Mouse (Mus musculus) spleen, postnatal 4 days (tissue): ENCODE data around the gene Cdan1.
"Not testable (repeated sequence)": the region's sequence is repeated elsewhere in the genome, so short reads cannot be mapped to it uniquely, and the experiment has no call there.

Source experiments
- DNase-seq, 2 experiments: peaks; one replicate each; pipeline ENCODE4 v3.0.0; 2022; ENCODE audit warnings: low spot score in 2 of 2

Cdan1 gene

DNA sequence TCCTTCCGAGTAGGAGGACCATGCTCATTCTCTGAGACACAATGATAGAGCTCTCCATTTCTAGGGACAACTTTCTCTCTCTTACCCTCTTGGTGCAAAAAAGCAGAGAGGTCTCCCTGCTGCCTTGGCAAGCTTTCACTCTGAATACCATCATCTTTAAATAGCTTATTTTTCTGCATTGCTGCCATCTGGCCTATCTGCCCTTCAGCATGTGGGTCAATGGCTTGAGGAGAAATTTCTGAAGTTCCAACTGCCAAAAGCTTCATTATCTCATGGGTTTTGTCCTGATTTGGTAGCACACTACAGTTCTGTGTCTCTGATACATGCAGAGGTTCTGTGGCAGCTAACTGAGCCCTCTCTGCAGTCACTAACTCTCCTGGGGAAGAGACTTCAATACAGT is 104.4 kb downstream of the Cdan1 start:
- no peak for DNase-seq

DNA sequence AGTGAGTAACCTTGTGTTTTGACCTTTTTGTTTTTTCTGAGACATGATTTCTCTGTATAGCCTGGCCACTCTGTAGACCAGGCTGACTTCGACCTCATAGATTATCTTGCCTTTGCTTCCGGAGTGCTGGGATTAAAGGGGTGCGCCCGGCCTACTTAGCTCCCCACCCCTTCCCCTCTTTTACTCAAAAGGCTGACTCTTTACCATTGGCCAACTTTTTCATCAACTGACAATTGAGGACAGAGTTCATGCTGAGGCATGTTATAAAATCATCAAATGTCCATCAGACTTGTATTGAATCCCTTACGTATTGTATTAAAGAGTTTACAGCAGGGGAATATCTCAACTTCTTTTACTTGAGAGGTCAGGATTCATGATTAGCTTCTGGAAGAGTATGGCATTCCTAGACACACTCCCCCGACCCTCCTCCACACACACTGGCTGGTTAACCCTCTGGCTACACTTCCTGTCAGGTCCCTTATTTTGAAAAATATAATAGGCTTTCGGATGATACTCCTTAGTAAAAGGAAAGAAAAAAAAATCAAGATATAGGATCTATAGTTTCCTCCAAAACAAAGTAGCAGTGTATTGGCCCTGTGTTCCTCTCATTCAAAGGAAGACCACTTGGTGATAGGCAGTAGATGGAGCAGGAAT is 117.9 kb downstream of the Cdan1 start:
- DNase-seq, result no peak

DNA sequence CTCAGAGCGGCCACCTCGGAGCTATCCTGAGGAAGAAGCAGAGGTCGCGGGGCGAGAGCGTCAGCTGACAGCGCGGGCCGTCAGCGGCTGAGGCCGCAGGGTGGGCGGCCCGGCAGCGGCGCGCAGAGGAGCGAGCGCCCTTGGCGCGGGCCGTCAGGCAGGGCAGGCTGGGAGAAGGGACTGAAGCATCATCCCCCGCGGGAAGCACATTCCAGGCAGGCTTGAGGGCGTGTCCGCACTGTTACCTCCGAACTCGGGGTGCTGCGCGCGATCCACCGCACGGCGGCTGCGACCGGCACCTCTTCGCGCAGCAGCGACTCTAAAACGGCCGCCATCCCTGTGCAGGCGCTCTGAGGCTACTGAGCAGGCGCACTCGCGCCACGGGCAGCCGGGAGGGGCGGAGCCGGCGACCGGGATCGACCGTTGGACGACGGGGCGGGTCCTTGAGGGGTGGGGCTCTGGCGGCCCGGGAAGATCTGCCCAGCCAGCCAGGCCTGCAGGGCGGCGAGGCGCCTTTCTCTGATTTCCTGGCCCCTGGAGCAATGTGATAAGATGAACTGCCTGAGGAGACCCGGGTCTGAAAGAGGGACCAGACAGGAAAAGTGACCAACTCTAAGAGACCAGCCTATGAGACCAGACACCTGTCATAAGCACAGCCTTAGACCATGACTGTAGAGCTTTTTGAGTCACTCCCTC is 118.6 kb downstream of the Cdan1 start:
- DNase-seq, result peak; percentile 97 to 98

DNA sequence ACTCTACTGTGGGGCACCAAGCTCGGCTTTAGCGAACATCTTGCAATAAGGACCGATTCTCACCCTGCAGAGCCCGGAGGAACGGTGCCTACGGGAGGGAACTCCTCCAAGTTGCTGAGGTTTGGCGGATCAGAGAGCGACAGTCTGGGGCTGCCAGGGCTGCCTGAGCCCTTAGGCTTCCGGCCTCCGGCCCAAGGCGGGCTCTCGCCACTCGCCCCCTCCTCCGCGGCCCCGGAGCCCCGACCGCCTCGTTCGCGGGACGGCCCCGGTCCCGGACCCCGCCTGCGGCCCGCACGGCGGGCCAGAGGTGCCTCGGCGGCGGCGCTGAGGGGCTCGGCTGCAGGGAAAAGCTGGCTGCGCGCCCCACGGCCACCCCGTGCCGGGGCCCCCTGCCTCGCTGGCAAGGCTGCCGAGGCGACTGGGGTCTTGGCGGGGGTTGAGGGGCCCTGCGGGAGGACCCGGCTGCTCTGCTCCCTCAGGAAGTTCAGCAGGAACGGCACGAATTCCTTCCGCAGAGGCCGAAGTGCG is 119.2 kb downstream of the Cdan1 start:
- peak; percentile 49 to 81 for DNase-seq

GRCm38 (mm10) chr2:120729775-120730585 is 119.9 kb downstream of the Cdan1 start:
- peak; percentile 49 to 79 for DNase-seq

GRCm38 (mm10) chr2:120724176-120724575 is 125.8 kb downstream of the Cdan1 start:
- DNase-seq, result no peak

GRCm38 (mm10) chr2:120723621-120724020 is 126.3 kb downstream of the Cdan1 start:
- no peak for DNase-seq

DNA sequence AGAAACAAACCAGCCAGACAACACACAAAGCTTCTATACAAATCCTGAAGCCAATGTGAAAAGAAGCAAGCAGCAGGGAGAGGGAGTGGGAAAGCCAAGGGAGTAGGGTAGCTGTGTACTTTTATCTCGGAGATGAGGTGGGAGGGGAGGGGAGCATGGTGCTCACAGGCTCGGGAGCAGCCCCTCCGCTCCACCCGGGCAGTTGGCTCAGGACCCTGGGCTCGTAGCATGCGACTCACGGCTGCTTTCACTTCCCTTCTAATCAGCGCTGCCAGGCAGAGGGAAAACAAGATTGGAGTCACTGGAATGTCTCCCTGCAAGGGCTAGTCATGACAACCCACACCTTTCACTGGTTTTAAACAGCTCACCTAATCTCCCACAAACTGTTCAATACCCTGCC is 127.4 kb downstream of the Cdan1 start:
- DNase-seq, result no peak

DNA sequence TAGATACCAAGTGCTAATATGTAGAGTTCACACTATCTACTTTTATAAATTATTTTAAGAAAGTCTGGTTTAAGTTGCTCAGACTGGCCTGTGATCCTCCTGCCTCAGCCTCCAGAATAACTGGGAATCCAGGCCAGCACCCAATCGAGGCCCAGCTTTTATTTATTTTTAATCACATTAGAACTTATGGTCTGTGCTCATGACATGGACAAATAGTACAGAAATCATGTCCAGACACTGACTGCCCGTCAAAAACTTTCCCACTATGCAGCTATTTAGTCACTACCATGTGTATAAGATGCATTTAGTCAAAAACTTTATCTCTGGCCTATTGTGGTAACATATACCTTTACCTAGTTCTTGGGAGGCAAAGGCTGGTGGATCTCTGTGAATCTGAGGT is 128.0 kb downstream of the Cdan1 start:
- no peak for DNase-seq

GRCm38 (mm10) chr2:120720821-120721220 is 129.1 kb downstream of the Cdan1 start:
- DNase-seq, result no peak

GRCm38 (mm10) chr2:120718496-120718895 is 131.4 kb downstream of the Cdan1 start:
- no peak for DNase-seq

DNA sequence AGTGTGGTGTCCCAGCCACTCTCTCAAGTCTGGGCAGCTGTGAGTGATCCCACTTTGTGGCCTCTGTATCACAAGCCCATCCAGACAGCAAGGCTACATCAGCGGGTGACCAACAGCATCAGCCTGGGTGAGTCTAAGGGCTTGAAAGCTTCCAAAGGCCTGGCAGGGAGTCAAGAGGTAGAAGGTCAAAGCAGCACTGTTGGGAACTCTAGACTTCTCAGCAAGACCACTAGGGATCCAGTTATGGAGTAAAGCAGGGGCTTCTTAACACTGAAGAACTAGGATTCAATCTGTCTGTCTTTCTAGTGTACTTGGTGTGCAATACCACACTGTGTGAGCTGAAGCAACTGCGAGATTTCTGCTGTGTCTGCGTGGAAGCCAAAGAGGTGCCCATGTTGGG is 136.5 kb downstream of the Cdan1 start:
- no peak for DNase-seq

GRCm38 (mm10) chr2:120710948-120711347 is 139.0 kb downstream of the Cdan1 start:
- no peak for DNase-seq

DNA sequence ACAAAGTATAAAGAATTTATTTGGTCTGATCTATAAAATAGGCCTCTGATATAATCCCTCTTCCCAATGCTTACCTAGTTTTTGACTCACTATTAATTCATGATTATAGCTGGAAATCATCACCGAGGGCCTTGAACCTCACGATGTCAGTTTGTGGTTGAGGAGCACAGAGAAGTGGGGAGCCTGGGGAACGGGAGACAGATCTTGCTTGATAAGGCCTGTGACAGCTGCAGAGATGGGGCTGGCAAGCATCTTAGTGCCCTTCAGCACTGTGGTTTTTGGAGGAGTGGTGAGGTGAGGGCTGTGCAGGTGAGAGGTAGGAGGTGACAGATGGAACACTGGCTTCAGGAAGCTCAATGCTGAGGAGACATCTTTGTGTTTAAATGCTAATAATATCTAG is 139.8 kb downstream of the Cdan1 start:
- no peak for DNase-seq

DNA sequence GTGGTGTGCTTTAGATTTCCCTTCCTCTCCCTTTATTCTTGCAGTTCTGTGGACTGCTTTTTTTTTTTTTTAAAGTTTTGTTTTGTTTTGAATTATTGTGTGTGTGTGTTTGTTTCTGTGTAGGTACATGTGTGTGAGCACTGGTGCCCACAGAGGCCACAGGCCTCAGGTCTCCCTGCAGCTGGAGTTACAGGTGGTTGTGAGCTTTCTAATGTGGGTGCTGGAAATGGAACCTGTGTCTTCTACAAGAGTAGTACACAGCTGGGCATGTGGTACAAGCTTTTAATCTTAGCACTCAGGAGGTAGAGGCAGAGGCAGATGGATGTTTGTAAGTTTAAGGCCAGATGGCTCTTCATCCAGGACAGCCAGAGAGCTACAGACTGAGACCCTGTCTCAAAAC is 142.9 kb downstream of the Cdan1 start:
- no peak for DNase-seq

- no peak for DNase-seq
Observed at GRCm38 (mm10) chr2:120702675-120703074, 147.3 kb downstream of the Cdan1 start.

- no peak for DNase-seq
Observed at GRCm38 (mm10) chr2:120700379-120700885, 149.5 kb downstream of the Cdan1 start.

DNA sequence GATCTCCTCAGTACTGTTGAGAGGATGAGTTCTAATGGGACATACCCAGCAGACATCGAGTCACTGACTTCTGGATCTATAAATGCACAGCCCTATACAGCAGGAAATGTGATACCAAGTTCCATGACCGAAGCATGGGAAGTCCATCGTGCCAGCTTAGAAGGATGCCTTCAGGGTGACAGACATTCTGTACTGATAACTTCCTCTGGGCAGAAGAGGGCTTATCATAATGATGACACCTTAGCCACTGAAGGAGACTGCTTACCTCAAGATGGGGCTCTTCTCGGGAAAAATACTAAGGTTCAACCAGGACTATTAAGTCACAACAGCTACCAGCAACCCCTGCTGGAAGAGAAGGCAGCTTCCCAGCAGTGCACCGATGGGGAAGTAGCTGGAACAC is 152.2 kb downstream of the Cdan1 start:
- no peak for DNase-seq

DNA sequence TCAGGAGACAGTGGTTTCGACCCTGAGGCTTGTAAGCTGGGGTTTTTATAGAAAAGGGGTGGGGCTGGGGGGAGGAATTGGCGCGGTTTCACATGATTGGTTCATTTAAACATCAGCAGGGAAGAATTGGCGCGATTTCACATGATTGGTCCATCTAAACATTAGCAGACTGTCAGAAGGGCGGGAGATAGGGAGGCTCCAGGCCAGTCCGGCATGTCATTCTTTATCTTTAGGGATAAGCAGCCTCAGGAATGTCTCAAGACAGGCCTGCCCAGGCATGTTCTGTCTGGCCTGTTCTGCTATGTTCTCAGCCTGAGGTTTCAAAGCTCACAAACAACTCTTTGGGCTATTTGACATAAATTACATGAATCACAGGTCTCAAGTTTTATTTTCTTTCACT is 168.8 kb downstream of the Cdan1 start:
- not testable (repeated sequence) for DNase-seq

DNA sequence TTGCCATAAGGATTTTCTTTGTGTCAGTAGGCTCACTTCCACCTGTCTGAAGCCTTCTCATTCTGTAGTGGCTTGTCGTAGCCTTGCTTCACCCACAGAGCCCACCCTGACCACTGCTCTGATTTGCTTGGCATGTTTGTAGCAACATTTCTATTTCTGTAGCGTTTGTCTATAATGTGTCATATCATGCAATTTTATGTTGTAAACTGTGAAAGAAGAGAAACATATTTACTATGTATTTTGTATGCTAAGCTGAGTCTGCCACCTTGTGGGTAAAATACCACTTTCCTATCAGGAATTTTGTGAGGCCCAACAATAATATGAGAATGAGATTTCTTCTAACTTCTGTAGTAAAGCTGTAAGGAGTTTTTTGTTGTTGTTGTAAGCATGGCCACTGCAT is 179.7 kb downstream of the Cdan1 start:
- no peak for DNase-seq

DNA sequence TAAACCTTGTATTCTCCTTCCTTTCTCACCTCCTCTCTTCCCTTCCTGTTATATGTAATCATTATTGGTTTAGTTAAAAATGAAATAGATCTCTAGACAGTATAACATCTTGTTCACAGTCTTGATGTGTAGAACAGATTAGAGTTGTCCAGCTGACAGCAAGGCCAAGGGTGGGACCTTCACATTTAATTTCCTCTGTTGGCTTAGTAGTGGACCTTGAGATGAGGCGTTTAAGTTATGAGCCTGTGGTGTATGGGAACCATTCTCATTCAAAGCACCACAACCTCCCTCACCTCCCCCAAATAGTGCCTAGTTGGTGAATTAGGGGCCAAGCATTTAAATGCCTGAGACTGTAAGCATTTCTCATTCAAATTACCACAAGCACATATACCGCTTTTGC is 182.5 kb downstream of the Cdan1 start:
- no peak for DNase-seq
